Mouse (Mus musculus) gastrocnemius, adult 18-20 months (tissue): ENCODE results near the gene Apobec1. TPM values are rescaled to one million over a fixed set of nuclear protein-coding genes. Genes with fewer than 3 reads are reported as not detected.
A peak's percentile ranks its signal among the peaks of the same experiment; 100 is the strongest.
"Not testable (repeated sequence)": the region's sequence is repeated elsewhere in the genome, so short reads cannot be mapped to it uniquely, and the experiment has no call there.

ENCODE experiments used
- DNase-seq: peaks from one replicate; pipeline ENCODE4 v3.0.0; 2021; ENCODE audit warnings: low spot score
- long read RNA-seq, 2 experiments: library from polyadenylated mRNA; stranded (forward); transcript quantifications; one replicate each; pipeline ENCODE4 v2.0.0; 2021
- total RNA-seq, 2 experiments: library from RNA; stranded (reverse); gene quantifications; 2 replicates each; pipeline ENCODE4 v1.2.3; 2021

Apobec1 gene
- 1 to 10 TPM in 1 of 2 experiments, under 1 TPM in 1; 0.80 to 1.1 TPM for total RNA-seq
- long read RNA-seq, experiment 1, partial matches to known transcripts: 0 of 2 reads
- long read RNA-seq, experiment 1, other reads (novel, unspliced or antisense): 1 of 2 reads
- long read RNA-seq, experiment 2, partial matches to known transcripts: 0 of 1 reads
- long read RNA-seq, experiment 2, other reads (novel, unspliced or antisense): 1 of 1 reads

DNA sequence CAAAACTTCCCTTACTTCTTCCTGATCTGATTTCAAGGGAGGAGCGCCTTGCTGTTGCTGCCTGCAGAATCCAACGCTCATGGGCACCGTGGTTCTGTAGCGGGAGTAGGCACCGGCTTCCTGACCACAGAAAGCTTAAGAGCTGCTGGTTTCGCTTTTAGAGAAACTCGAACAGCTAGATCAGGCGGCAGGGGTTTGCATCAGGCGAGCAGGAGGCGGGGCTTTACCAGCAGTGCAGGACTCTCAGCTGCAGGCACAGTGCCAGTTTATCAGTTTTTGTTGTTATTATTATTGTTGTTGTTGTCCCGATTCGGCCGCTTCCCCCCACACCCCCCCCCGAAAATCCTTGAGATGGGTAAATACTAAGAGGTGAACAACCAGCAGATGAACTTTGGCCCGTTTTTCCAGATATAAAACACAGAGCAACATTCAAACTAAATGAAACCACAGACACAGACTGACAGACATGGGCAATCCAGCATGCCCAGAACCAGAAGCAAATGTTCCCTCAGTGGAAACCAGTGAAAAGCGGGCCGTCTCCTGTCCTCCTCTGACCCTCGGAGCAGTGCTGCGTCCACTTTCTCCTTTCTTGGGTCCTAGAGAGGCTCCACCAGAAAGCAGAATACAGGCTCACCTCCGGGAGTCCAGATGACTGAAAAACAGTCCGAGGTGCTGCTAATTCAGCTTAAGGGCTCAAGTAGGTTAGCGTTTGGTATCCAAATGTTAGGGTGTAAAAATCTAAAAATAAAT is at the start of gene Apobec1:
Apobec1 (minus strand) TSS at position 203 of the 750 bp plus-strand sequence.
- DNase-seq: peak; percentile 75

DNA sequence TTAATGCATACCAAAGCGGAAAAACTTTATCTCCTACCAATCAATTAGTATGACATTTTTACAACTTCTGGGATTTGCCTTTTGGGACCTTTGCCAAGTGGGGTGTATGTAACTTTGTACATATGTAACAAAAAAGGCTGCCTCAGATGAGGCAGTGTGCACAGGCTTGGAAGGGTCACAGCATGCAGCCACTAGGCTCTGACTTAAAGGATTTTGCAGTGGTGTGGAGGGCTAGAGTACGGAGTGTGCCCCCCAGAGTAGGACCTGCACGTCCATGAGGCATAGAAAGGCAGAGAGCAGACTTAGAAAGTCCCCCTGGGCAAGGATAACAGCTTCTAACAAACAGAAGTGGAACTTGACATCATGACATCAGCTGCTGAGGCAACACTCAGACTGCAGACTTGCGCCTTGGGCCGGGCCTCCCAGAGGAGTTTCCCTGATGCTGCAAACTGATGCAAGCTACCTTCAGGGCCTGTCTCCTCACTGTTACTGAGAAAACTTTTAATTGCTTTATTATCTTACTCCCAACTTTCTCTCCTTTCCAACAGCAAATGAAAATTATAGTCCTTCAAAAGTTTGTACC is 48.2 kb upstream of the Apobec1 start:
- DNase-seq: no peak

DNA sequence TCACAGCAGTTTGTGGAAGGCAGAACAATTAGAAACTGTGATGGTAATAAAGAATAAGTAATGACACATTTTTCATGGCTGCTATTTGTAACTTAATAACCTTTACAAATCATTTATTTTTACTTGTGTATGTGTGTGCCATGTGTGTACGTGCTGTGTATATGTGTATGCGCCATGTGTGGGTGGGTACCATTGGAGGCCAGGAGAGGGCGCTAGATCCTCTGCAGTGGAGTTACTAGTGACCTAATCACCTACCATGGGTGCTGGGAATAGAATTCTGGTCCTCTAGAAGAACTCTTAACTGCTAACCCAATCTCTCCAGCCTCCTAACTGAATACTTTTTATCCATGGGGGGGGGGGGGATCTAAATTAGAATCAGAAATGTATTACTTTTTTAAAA is 47.7 kb upstream of the Apobec1 start:
- DNase-seq: no peak

DNA sequence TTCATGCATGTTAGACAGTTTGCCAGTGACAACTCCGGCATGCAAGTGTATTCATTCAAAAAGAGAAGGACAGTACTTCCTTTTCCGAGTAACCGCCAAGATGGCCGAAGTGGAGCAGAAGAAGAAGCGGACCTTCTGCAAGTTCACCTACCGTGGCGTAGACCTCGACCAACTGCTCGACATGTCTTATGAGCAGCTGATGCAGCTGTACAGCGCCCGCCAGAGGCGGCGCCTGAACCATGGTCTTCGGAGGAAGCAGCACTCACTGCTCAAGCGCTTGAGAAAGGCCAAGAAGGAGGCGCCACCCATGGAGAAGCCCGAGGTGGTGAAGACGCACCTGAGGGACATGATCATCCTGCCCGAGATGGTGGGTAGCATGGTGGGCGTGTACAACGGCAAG is 42.0 kb upstream of the Apobec1 start:
- DNase-seq: not testable (repeated sequence)

DNA sequence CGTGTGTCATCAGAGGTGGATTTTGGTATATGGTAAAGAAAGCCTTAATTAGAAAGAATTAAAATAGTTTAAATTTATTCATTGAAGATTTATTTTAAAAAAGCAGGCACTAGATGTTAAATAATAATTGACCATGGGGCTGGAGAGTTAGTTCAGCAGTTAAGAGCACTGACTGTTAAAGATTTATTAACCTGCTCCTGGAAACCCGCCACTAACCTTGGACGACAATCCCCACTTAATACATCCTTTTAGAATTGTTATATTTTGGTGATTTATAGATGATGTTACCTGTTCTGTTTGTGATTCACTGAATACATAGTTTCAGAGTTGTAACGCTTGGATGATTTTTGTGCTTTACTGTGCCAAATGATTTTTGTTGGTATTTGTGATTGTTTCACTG is 35.3 kb upstream of the Apobec1 start:
- not testable (repeated sequence) for DNase-seq

DNA sequence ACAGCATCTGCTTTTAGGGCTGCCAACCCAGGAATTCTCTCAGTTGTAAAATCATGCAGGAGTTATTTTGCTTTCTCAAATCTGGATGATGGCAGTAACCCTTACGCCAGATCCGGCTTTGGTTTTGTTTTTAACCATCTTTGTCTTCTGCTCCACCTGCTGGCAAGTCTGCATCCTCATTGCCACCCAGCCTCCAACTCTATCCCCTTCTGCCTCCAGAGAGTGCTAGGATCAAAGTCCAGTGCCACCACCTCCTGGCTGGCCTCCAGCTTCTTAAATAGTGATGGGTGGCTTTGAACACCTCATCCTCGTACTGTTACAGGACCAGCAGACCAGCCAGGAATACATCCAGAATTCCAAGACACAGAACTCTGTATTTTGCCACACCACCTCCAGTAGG is 34.4 kb upstream of the Apobec1 start:
- no peak for DNase-seq

DNA sequence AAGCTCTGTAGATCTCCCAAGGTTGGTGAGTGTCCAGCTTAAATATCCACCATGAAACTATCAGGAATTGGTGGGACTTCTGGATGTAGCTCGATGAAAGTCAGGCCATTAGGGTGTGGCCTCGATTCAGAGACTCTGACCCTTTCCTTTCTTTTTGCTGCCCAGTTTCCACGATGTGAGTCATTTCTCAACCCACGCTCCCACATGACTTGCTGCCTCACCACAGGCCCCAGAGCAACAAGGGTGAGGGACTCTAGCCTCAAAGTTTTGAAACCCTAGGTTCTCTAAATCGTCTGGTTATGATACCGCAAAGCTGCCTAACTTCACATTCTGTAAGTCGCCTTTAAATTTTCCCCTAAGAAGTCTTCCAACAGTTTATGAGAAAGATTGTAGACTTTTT is 33.1 kb upstream of the Apobec1 start:
- DNase-seq: peak; percentile 7

DNA sequence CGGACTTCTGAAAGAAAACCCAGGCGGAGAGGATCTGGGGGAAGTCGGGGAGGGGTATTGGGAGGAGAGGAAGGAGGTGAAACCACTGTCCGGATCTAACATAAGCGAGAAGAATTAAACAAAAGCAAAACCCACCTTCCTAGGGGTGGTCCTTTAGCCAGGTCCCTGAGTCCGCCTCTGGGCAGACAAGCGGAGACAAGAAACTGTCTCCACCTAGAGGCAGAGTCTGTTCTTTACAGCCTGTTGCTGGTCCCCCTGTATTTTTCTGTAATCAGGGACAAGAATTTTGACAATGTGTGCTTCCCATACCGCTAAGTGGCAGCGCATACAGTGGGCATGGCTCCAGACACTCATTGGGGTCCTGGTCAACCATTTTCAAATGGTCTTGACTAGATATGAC is 31.2 kb upstream of the Apobec1 start:
- peak; percentile 3 for DNase-seq

DNA sequence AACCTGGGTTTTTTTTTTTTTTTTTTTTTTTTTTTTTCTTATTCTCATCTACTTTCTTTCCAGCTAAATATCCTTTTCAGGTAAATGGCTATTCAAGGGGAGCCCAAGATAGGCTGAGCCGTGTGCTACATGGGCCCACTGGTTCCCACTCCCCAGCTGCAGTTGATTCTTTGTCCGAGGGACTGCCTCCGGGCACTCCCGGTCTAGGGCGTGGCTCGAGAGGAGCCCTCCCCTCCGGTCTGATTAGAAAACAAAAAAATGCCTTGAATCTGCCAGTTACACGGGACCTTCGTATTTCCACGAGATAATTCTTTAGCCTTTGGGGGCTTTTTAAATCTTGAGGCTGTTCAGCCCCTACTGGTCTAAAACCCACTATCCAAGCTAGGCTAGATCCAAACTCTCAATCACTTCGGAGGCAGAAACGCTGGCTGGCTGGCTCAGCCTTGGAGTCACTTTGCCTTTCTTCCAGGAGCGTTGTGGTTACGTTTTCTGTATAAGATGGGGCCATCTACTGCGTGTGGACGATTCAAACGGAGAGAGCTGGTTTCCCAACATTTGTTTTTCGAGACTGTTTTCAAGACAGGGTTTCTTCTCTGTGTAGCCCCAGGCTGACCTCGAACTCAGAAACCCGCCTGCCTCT is 25.3 kb upstream of the Apobec1 start:
- no peak for DNase-seq

DNA sequence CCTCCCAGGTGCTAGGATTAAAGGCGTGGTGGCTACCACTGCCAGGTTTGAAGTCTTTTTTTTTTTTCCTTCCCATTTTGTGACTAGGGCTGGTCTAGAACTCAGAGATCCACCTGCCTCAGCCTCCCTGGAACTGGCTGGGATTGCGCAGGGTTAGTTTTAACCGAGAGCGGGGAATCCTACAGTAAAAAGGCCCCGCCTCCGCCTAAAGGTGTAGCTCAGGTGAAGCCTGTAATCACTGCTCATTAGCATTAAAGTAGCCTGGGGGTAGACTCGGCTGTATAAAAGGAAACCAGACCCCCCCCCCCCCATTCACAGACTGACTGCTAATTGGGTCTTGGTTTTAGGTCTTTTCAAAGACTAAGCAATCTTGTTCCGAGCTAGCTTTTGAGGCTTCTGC is 23.9 kb upstream of the Apobec1 start, which contains the start of gene Dppa3:
Dppa3 (plus strand) TSS at position 301 of the 400 bp plus-strand sequence.
- DNase-seq: no peak

DNA sequence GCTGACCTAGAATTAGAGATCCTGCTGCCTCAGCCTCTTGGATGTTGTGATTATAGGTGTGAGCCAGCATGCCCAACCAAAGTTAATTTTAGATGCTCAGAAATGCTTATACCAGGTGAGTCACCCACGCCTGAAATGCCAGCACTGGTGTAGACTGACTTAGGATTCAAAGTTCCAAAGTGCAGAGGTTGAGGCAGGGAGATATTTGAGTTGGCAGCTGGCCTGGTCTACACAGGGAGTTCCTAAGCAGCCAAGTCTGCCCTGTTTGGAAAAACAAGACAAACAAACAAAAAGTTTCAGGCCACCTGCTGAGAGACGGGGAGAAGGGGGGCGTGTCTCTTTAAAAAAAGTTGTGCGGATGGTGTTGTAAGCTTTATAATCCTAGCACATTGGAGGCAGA is 22.9 kb upstream of the Apobec1 start:
- no peak for DNase-seq

DNA sequence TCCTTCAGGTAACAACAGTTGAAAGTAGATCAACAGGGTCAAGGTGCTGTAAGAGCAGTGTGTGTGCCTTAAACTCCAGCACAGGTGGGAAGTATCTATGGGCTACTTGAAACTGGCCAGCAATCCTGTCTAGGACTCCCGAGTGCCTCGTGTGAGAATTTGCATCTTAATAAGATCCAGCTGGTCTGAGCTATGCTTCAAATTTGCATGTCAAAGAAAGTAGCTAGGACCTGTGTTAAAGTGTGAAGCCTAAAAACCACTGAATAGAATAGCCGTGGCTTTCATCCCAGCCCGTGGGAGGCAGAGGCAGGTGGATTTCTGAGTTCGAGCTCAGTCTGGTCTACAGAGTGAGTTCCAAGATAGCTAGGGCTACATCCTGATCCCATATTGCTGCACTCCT is 22.2 kb upstream of the Apobec1 start:
- no peak for DNase-seq

DNA sequence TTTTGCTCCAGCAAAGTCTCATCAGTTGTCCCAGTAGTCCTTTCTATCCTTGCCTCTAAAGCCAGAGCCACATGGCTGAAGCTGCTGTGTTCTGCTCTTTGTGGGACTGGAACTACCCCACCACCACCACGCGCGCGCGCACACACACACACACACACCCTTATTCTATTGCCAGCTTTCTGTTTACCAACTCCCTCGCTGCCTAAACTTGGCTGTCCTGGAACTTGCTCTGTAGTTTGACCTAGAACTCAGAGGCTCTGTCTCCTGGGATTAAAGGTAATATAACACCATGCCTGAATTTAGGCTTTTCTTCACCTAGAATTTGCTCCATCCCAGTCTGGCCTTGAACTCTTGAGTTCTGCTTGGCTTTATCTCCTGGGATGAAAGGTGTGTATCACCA is 18.8 kb upstream of the Apobec1 start:
- no peak for DNase-seq

DNA sequence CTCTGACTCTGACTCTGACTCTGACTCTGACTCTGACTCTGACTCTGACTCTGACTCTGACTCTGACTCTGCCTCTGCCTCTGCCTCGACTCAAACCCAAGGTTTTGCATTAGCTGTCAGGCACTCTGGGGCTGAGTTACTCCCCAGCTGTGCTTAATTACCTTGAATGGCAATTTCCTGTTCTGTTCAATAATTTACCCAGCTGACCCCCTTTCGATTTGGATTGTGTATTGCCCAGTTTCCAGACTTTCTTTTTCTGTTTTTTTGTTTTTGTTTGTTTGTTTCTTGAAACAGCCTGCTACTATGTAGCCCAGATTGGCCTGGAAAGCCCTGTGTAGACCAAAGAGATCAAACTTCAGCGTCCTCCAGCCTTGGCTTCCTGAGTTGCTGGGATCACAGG is 13.8 kb upstream of the Apobec1 start:
- no peak for DNase-seq

DNA sequence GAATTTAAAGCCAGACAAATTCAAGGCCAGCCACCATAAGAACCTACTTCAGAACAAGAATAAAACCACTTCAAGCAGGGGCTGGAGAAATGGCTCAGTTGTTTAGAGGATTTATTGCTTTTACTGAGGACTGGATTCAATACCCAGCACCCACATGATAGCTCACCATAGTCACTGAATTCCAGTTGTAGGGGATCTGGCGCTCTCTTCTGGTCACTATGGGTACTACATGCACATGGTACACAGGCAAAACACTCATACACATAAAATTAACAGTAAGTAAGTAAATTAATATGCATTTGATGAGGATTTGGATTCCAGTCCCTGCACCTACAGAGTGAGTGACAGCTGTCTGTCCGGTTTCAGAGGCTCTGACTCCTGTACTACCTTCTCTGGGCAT is 11.8 kb upstream of the Apobec1 start:
- DNase-seq: no peak

DNA sequence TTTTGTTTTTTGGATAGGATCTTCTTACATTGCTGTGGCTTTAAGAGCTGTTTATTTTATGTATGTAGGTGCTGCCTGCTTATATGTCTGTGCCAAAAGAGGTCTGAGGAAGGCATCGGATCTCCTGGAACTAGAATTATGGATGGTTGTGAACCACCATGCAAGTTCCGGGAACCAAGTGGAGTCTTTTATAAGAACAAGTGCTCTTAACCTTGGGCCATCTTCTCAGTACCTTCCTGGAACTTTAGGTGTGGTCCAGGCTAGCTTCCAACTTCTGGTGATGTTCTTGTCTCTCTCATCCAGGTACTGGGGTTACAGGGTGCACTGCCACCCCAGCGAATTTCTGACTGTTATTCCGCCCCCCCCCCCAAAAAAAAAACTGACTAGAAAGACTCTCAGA is 10.2 kb upstream of the Apobec1 start:
- no peak for DNase-seq

DNA sequence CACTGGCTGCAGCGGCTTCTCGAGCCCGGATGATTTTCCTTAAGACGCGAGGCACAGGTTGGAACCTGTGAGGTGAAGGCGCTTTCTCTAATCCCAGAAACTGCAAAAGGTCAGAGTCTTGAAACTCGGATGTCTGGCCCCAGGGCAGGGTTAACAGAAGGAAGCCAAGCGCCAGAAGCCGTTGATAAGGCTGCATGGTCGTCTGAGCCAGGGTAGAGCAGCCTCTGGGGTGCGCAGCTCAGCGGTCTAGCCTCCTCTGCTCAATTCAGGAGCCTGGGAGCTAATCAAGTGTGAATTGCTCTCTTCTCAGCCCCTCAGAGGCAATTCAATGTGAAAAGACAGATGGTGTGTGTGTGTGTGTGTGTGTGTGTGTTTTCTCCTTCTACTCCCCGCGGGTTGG is 7.5 kb upstream of the Apobec1 start, which contains the start of gene Gdf3:
Gdf3 (minus strand) TSS at position 317 of the 400 bp plus-strand sequence.
- DNase-seq: no peak

DNA sequence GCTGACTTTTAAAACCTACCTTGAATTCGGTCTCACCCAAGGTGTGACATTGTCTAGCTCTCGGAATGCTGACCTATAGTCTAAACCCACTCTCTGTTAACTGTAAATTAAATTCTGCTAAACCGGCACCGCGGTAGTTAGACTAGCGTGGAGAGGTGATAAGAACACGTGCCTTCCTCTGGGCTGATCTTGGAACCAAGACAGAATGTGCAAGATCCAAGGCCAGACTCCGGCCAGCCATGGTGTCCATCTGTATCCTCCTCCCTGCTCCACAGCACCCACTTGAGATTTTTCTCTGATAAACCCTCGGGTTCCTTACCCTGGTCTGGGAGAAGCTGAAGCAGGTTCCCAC is 7.1 kb upstream of the Apobec1 start:
- DNase-seq: no peak

DNA sequence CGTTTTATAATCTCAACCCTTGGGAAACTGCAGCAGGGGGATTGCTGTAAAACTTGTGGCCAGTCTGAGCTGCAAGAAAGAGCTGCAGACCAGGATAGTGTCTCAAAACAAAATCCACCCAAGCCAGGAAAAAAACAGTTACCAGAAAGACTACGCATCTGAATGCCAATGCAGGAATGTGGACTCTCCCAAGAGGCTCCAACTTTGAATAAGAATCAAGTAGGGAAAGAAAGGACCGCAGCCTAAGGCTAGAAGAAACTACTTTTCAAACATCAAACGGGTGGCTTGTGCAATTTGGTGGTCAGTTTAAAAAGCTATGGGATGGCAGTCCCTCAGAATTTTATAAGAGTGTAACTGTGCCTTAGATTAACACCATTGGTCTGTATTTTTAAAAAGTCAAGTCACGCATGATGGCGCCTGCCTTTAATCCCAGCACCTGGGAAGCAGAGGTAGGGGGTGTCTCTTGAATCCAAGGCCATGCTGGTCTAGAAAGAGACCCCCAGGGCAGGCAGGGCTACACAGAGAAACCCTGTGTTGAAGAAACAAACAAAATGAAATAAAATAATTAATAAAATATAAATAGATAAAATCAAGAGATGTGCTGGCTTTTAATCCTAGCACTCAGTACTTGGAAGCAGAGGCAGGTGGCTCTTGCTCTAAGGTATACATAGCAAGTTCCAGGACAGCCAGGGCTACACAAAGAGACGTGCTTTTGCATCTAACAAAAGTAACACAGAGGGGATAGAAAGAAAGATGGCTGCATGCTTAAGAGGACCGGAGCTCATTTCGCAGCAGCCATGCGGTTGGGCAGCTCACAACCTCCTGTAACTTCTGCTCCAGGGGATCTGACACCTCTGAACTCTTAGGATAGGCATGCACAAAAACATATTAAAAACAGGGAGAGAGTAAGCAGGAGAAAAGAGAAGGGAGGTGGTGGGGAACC is 6.5 kb upstream of the Apobec1 start:
- DNase-seq: no peak

DNA sequence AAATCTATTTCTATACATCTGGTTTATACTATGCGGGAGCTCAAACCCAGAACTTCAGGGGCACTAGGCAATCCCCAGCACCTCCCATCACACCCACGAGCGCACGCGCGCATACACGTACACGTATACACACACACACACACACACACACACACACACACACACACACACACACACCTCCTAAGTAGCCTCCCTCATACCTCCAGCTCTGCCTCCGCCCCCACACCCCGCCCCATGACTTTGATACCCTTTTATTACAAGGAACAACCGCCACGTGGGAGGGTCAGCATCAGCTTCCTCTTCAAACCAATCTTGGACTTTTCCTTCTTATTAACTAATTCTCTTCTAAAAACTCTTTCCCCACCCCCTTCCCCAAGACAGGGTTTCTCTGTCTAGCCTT is 5.5 kb upstream of the Apobec1 start:
- DNase-seq: no peak

DNA sequence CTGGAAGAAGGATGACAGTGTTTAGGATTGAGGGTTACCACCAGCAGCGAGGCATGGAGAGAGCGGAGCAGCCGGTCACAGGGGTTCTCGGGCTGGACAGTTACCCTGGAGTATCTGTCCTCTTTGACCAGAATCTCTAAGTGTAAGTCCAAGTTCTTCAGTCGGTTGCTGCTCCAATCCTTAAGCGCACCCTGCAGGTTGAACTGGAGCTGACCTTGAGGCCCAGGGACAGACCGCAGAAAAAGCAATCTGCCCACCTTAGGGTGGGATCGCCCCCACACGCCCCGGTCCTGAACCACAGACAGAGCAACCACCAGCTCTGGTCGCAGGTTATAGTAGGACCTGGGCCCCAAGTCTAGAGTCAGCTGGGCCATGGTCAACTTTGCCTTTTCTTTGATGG is 4.4 kb upstream of the Apobec1 start:
- no peak for DNase-seq
